Mouse (Mus musculus) embryonic facial prominence, embryonic 14.5 days (tissue): ENCODE results near the gene Camta2. TPM values are rescaled to one million over a fixed set of nuclear protein-coding genes. Genes with fewer than 3 reads are reported as not detected.

Source experiments
- ATAC-seq: fragments of 200-750 bp; cut with Nextera tagmentation; 2 replicates; pipeline ENCODE4 v1.8.0; 2017; ENCODE audit warnings: low read depth, moderate number of reproducible peaks, moderate TSS enrichment
- DNase-seq: peaks from one replicate; pipeline ENCODE4 v3.0.0-alpha.2; 2015; ENCODE audit warnings: low spot score
- H3K27ac ChIP-seq: fragments of 300-500 bp; sonication (generic); replicated peaks from 2 replicates; pipeline ENCODE4 v1.5.1; 2014; ENCODE audit warnings: low read depth, mild to moderate bottlenecking, low read length, moderate library complexity
- H3K27me3 ChIP-seq: fragments of 300-500 bp; sonication (generic); replicated peaks from 2 replicates; pipeline ENCODE4 v1.6.1; 2014; ENCODE audit warnings: low read length; ENCODE audit not compliant: control insufficient read depth, insufficient read depth
- H3K36me3 ChIP-seq: fragments of 300-500 bp; sonication (generic); 2 replicates; pipeline ENCODE4 v1.6.1; 2014; ENCODE audit warnings: low read length, mixed read lengths; ENCODE audit not compliant: control insufficient read depth, insufficient read depth
- H3K4me1 ChIP-seq: fragments of 300-500 bp; sonication (generic); 2 replicates; pipeline ENCODE4 v1.6.1; 2014; ENCODE audit warnings: antibody characterized with exemption, low read length; ENCODE audit not compliant: control insufficient read depth, insufficient read depth
- H3K4me2 ChIP-seq: fragments of 300-500 bp; sonication (generic); 2 replicates; pipeline ENCODE4 v1.6.1; 2014; ENCODE audit warnings: low read depth, mild to moderate bottlenecking, low read length, moderate library complexity, mixed read lengths
- H3K4me3 ChIP-seq: fragments of 300-500 bp; sonication (generic); 2 replicates; pipeline ENCODE4 v1.5.1; 2014; ENCODE audit warnings: low read depth, mild to moderate bottlenecking, low read length
- H3K9ac ChIP-seq: fragments of 300-500 bp; sonication (generic); 2 replicates; pipeline ENCODE4 v1.6.1; 2014; ENCODE audit warnings: low read depth, mild to moderate bottlenecking, low read length, moderate library complexity, mixed read lengths
- H3K9me3 ChIP-seq: fragments of 300-500 bp; sonication (generic); 2 replicates; pipeline ENCODE4 v1.6.1; 2016; ENCODE audit warnings: low read length; ENCODE audit not compliant: control insufficient read depth
- WGBS: fragments of 180-500 bp; shearing (Covaris S2); extraction: QIAGEN DNeasy Blood & Tissue Kit; methylation state at CpG from one replicate; pipeline ENCODE4 v1.1.7; 2014; 5-methylcytosine and 5-hydroxymethylcytosine counted together
- polyA plus RNA-seq: library from polyadenylated mRNA; unstranded; fragments of >200 nt; fragmentation: Nextera tagmentation; extraction: Ambion mirVana; gene quantifications from 2 replicates; pipeline ENCODE4 v1.2.1, GENCODE M21; 2014

Camta2 gene
- polyA plus RNA-seq, 1 experiment from 2014 or later, result 12.6 TPM

- H3K36me3 ChIP-seq, result peaks cover 29% of the 10 kb centered on the region
- H3K4me1 ChIP-seq, result peaks cover 39% of the 10 kb centered on the region
- H3K4me3 ChIP-seq, result peak overlapping the region; percentile 64
- peak overlapping the region; percentile 98 for H3K4me2 ChIP-seq
- peak; percentile 5; the same call in 1 of the 2 replicates for ATAC-seq
- H3K27me3 ChIP-seq, result no peaks in the 10 kb centered on the region
- H3K9me3 ChIP-seq, result no peaks in the 10 kb centered on the region
- WGBS, result 4% methylated on average over 16 of the region's 16 CpGs
- H3K9ac ChIP-seq, result peak overlapping the region; percentile 92
- peak; percentile 63 for DNase-seq
- peak overlapping the region; percentile 90 for H3K27ac ChIP-seq
Observed at GRCm38 (mm10) chr11:70656456-70656927, 31.4 kb downstream of the Camta2 start.

- H3K4me1 ChIP-seq, result peaks cover 39% of the 10 kb centered on the region
- H3K9ac ChIP-seq, result peak overlapping the region; percentile 92
- DNase-seq (peak; percentile 83), ATAC-seq (peak; percentile 47)
- H3K9me3 ChIP-seq, result no peaks in the 10 kb centered on the region
- no peaks in the 10 kb centered on the region for H3K27me3 ChIP-seq
- peak overlapping the region; percentile 98 for H3K4me2 ChIP-seq
- H3K36me3 ChIP-seq, result peaks cover 31% of the 10 kb centered on the region
- H3K27ac ChIP-seq, result peak overlapping the region; percentile 90
- under 1% methylated on average over 57 of the region's 61 CpGs for WGBS
- H3K4me3 ChIP-seq, result peak overlapping the region; percentile 64
Observed at GRCm38 (mm10) chr11:70655571-70656455, 32.1 kb downstream of the Camta2 start.

- peak; percentile 53 for ATAC-seq
- Histone ChIP-seq H3K36me3 (peaks cover 38% of the 10 kb centered on the region), H3K9me3 (no peaks in the 10 kb centered on the region), H3K4me3 (peak overlapping the region; percentile 64), H3K27me3 (no peaks in the 10 kb centered on the region), H3K9ac (peak overlapping the region; percentile 92), H3K27ac (peak overlapping the region; percentile 90), H3K4me2 (peak overlapping the region; percentile 98), H3K4me1 (peaks cover 39% of the 10 kb centered on the region)
- peak; percentile 95 for DNase-seq
- WGBS, result under 1% methylated on average over 28 of the region's 48 CpGs
Observed at GRCm38 (mm10) chr11:70654923-70655570, 32.9 kb downstream of the Camta2 start.

GRCm38 (mm10) chr11:70654198-70654922 is 33.5 kb downstream of the Camta2 start, which contains the start of gene Pfn1:
TSS of gene Pfn1 (minus strand) at chr11:70654644.
- no peaks in the 10 kb centered on the region for H3K27me3 ChIP-seq
- peak within 1 kb of the TSS; percentile 92 for H3K9ac ChIP-seq
- DNase-seq (peak; percentile 95), ATAC-seq (peak; percentile 42)
- H3K4me3 ChIP-seq, result peak within 1 kb of the TSS; percentile 64
- H3K36me3 ChIP-seq, result peaks cover 38% of the 10 kb centered on the region
- under 1% methylated on average over 19 of the region's 61 CpGs for WGBS
- H3K27ac ChIP-seq, result peak within 1 kb of the TSS; percentile 90
- peaks cover 39% of the 10 kb centered on the region for H3K4me1 ChIP-seq
- H3K9me3 ChIP-seq, result no peaks in the 10 kb centered on the region
- peak within 1 kb of the TSS; percentile 98 for H3K4me2 ChIP-seq

- H3K4me3 ChIP-seq, result peak overlapping the region; percentile 64
- H3K4me2 ChIP-seq, result peak overlapping the region; percentile 98
- H3K27me3 ChIP-seq, result no peaks in the 10 kb centered on the region
- 0% methylated on average over 36 of the region's 63 CpGs for WGBS
- peak; percentile 70 for DNase-seq
- H3K9ac ChIP-seq, result peak overlapping the region; percentile 92
- peak; percentile 48 for ATAC-seq
- H3K9me3 ChIP-seq, result no peaks in the 10 kb centered on the region
- H3K4me1 ChIP-seq, result peaks cover 35% of the 10 kb centered on the region
- H3K27ac ChIP-seq, result peak overlapping the region; percentile 90
- H3K36me3 ChIP-seq, result peaks cover 44% of the 10 kb centered on the region
Observed at GRCm38 (mm10) chr11:70653345-70654197, 34.3 kb downstream of the Camta2 start.

GRCm38 (mm10) chr11:70652884-70653344 is 35.0 kb downstream of the Camta2 start:
- ATAC-seq (no peak), DNase-seq (no peak)
- Histone ChIP-seq H3K27ac (peak overlapping the region; percentile 90), H3K4me1 (peaks cover 31% of the 10 kb centered on the region), H3K9ac (peak overlapping the region; percentile 92), H3K9me3 (no peaks in the 10 kb centered on the region), H3K4me3 (peak overlapping the region; percentile 64), H3K36me3 (peaks cover 49% of the 10 kb centered on the region), H3K27me3 (no peaks in the 10 kb centered on the region), H3K4me2 (peak overlapping the region; percentile 98)
- WGBS, result 36% methylated on average over 6 of the region's 6 CpGs

- H3K4me2 ChIP-seq, result peak overlapping the region; percentile 98
- DNase-seq (peak; percentile 64), ATAC-seq (no peak)
- peaks cover 26% of the 10 kb centered on the region for H3K4me1 ChIP-seq
- peaks cover 49% of the 10 kb centered on the region for H3K36me3 ChIP-seq
- peak overlapping the region; percentile 92 for H3K9ac ChIP-seq
- H3K27ac ChIP-seq, result peak overlapping the region; percentile 90
- H3K9me3 ChIP-seq, result no peaks in the 10 kb centered on the region
- H3K4me3 ChIP-seq, result peak overlapping the region; percentile 64
- no peaks in the 10 kb centered on the region for H3K27me3 ChIP-seq
- WGBS, result 34% methylated on average over 12 of the region's 12 CpGs
Observed at GRCm38 (mm10) chr11:70652029-70652883, 35.6 kb downstream of the Camta2 start.
